ENCODE assay signal across 8 mouse cellular contexts in genomic region chr1:159396515-159396914, GRCm38 (mm10).
A peak's percentile ranks its signal among the peaks of the same experiment; 100 is the strongest.
DNase-seq lines count a peak whose midpoint lies in the region; ATAC-seq lines count a peak whose summit lies in the region.

No protein-coding gene starts in this region.

- 0 out of 2 replicates have a peak, but pooled peaks cover 4% of the 10 kb centered on the region for H3K27me3 ChIP-seq in heart, embryonic 14.5 days (ENCODE audit: control insufficient read depth, insufficient read depth, low read length)

- H3K27ac ChIP-seq in heart, embryonic 14.5 days (replicated peaks in 1 of 2; ENCODE audit: control insufficient read depth in 1 of 2, insufficient read depth in 1 of 2, low read depth in 2 of 2, low read length in 2 of 2), result no peak overlapping the region

- no peaks in the 10 kb centered on the region for H3K36me3 ChIP-seq in heart, embryonic 14.5 days (ENCODE audit: control insufficient read depth, insufficient read depth, low read length)

- no peaks in the 10 kb centered on the region for H3K4me1 ChIP-seq in heart, embryonic 14.5 days (ENCODE audit: control insufficient read depth in 2 of 2, insufficient read depth in 2 of 2, low read length in 2 of 2)

- DNase-seq in CD4-positive, CD25-positive, alpha-beta regulatory T cell, adult 2 months (ENCODE audit: low read depth, low spot score), result peak; percentile 53
- peak; percentile 21 for DNase-seq in adrenal gland, adult 2 months
- peak; percentile 78 for DNase-seq in embryo, embryonic 11 days
- peak; percentile 40 for DNase-seq in kidney, postnatal 14 days
- peak; percentile 51 for DNase-seq in lung, postnatal 10 days
- peak; percentile 63 to 73 for DNase-seq in right cerebral cortex, adult 2 months (ENCODE audit: low spot score in 2 of 2)

- H3K4me3 ChIP-seq in heart, embryonic 14.5 days (ENCODE audit: control insufficient read depth in 1 of 2, insufficient read depth in 1 of 2, low read depth in 1 of 2, low read length in 2 of 2), result peak overlapping the region in 1 of 2 experiments; percentile 6; a peak in 1 of 4 replicates

- H3K9me3 ChIP-seq in heart, embryonic 14.5 days (ENCODE audit: control insufficient read depth, low read length), result no peaks in the 10 kb centered on the region

- WGBS in heart, embryonic 14.5 days, result 9% methylated on average over 9 of the region's 9 CpGs

- no peak for ATAC-seq in CD4-positive, CD25-positive, alpha-beta regulatory T cell, adult 4 months
- no peak for ATAC-seq in heart, embryonic 14.5 days (ENCODE audit: insufficient number of reproducible peaks, insufficient read depth, low FRiP score, low read depth)

- H3K4me2 ChIP-seq in heart, embryonic 14.5 days (ENCODE audit: low read length), result peak overlapping the region; percentile 56

- no peak overlapping the region for H3K9ac ChIP-seq in heart, embryonic 14.5 days (ENCODE audit: low read length)

Comparison
In these comparisons a context has a peak if more than half of its experiments do, and no peak if none do; other contexts are left out.
1. DNase-seq: peak in every context shown above with its lines; median percentile 78 in embryo, embryonic 11 days; 68 in right cerebral cortex, adult 2 months; 53 in CD4-positive, CD25-positive, alpha-beta regulatory T cell, adult 2 months; 51 in lung, postnatal 10 days; 40 in kidney, postnatal 14 days; 21 in adrenal gland, adult 2 months.